Mouse (Mus musculus) liver, adult 2 months (tissue): Measurements from ENCODE around the gene Cdh22. TPM values are rescaled to one million over a fixed set of nuclear protein-coding genes. Genes with fewer than 3 reads are reported as not detected.

Experiments used
- DNase-seq: peaks from one replicate; pipeline ENCODE4 v3.0.0-alpha.2; 2011; ENCODE audit warnings: low read depth, low spot score; ENCODE audit errors: extremely low read depth
- H3K27ac ChIP-seq: fragments of 200-500 bp; replicated peaks from 2 replicates; pipeline ENCODE4 v1.5.1; 2012; ENCODE audit warnings: low read depth, mild to moderate bottlenecking, control low read depth, inconsistent platforms, low read length; ENCODE audit not compliant: insufficient read depth
- H3K27me3 ChIP-seq: fragments of 200-500 bp; 2 replicates; pipeline ENCODE4 v1.6.1; 2012; ENCODE audit warnings: mild to moderate bottlenecking, moderate library complexity, low read length, inconsistent platforms; ENCODE audit not compliant: control insufficient read depth, insufficient read depth
- H3K36me3 ChIP-seq: fragments of 200-500 bp; 2 replicates; pipeline ENCODE4 v1.6.1; 2012; ENCODE audit warnings: low read length, inconsistent platforms; ENCODE audit not compliant: control insufficient read depth, insufficient read depth
- H3K4me1 ChIP-seq: fragments of 200-500 bp; 2 replicates; pipeline ENCODE4 v1.6.1; 2011; ENCODE audit warnings: low read length; ENCODE audit not compliant: control insufficient read depth, insufficient read depth
- H3K4me3 ChIP-seq: fragments of 200-500 bp; 2 replicates; pipeline ENCODE4 v1.5.1; 2011; ENCODE audit warnings: low read depth, mild to moderate bottlenecking, control low read depth, low read length, moderate library complexity; ENCODE audit not compliant: insufficient read depth
- H3K79me2 ChIP-seq: fragments of 200-500 bp; 2 replicates; pipeline ENCODE4 v1.6.1; 2012; ENCODE audit warnings: inconsistent platforms, mild to moderate bottlenecking, low read length, moderate library complexity; ENCODE audit not compliant: control insufficient read depth, insufficient read depth
- H3K9ac ChIP-seq: fragments of 200-500 bp; 2 replicates; pipeline ENCODE4 v1.6.1; 2012; ENCODE audit warnings: low read depth, mild to moderate bottlenecking, control low read depth, inconsistent platforms, low read length
- CTCF ChIP-seq: fragments of 200-500 bp; IDR thresholded peaks from 2 replicates; pipeline ENCODE4 v1.5.1; 2011; ENCODE audit warnings: low read depth, low read length, control low read depth
- POLR2A ChIP-seq: fragments of 200-500 bp; IDR thresholded peaks from 2 replicates; pipeline ENCODE4 v1.6.1; 2011; ENCODE audit warnings: low read length, control low read depth; ENCODE audit not compliant: insufficient read depth; ENCODE audit errors: extremely low read depth
- WGBS: fragments of 180-500 bp; shearing (Covaris S2); methylation state at CpG from one replicate; pipeline ENCODE4 v1.1.7; 2018; 5-methylcytosine and 5-hydroxymethylcytosine counted together
- polyA plus RNA-seq: library from polyadenylated mRNA; depleted of rRNA; stranded (reverse); fragments of >200 nt; gene quantifications from 2 replicates; pipeline ENCODE4 v1.2.3, GENCODE M21; 2012
- total RNA-seq: library from RNA; depleted of rRNA; stranded (reverse); fragments of >200 nt; gene quantifications from 2 replicates; pipeline ENCODE4 v1.2.3, GENCODE M21; 2014

Cdh22 gene
- total and polyA plus RNA-seq, 2 experiments, result not detected

GRCm38 (mm10) chr2:165187648-165188380 lies 46.8 kb downstream of the Cdh22 start:
- H3K36me3 ChIP-seq, result no peaks in the 10 kb centered on the region
- no peaks in the 10 kb centered on the region for H3K79me2 ChIP-seq
- no peaks in the 10 kb centered on the region for H3K4me1 ChIP-seq
- WGBS, result 71% methylated on average over 9 of the region's 9 CpGs
- H3K4me3 ChIP-seq, result no peak overlapping the region
- no peak overlapping the region for H3K27ac ChIP-seq
- H3K9ac ChIP-seq, result no peak overlapping the region
- TF ChIP-seq CTCF (no peak), POLR2A (no peak)
- DNase-seq, result no peak
- H3K27me3 ChIP-seq, result no peaks in the 10 kb centered on the region

- H3K27me3 ChIP-seq, result no peaks in the 10 kb centered on the region
- 34% methylated on average over 9 of the region's 9 CpGs for WGBS
- H3K9ac ChIP-seq, result no peak overlapping the region
- H3K4me1 ChIP-seq, result no peaks in the 10 kb centered on the region
- TF ChIP-seq POLR2A (no peak), CTCF (no peak)
- no peaks in the 10 kb centered on the region for H3K36me3 ChIP-seq
- no peaks in the 10 kb centered on the region for H3K79me2 ChIP-seq
- no peak overlapping the region for H3K4me3 ChIP-seq
- DNase-seq, result no peak
- no peak overlapping the region for H3K27ac ChIP-seq
Observed at GRCm38 (mm10) chr2:165184015-165184633, 50.5 kb downstream of the Cdh22 start.

- no peaks in the 10 kb centered on the region for H3K4me1 ChIP-seq
- DNase-seq, result no peak
- no peak overlapping the region for H3K4me3 ChIP-seq
- no peaks in the 10 kb centered on the region for H3K27me3 ChIP-seq
- H3K79me2 ChIP-seq, result no peaks in the 10 kb centered on the region
- no peak overlapping the region for H3K9ac ChIP-seq
- TF ChIP-seq CTCF (no peak), POLR2A (no peak)
- no peak overlapping the region for H3K27ac ChIP-seq
- H3K36me3 ChIP-seq, result no peaks in the 10 kb centered on the region
- 68% methylated on average over 11 of the region's 11 CpGs for WGBS
Observed at GRCm38 (mm10) chr2:165182085-165182976, 52.3 kb downstream of the Cdh22 start.

DNA sequence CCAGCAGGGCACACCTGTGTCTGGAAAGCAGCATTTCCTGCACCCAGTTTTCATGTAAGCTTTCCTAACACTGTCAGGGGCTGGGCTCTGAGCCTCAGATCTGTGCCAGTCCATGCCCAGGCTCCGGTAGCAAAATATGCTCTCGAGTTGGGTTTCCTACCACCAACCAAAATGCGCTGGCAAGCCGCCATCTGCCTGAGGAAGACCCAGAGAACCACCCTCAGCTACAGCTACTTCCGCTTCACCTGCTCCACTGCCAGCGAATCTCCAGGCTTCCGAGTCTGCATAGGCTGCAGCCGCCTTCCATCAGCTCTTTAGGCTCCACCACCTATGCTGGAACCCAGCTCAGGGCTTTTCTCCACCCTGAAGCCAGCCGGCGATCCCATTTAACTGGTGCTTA lies 55.4 kb downstream of the Cdh22 start:
- Histone ChIP-seq H3K27me3 (no peaks in the 10 kb centered on the region), H3K79me2 (no peaks in the 10 kb centered on the region), H3K27ac (no peak overlapping the region), H3K9ac (no peak overlapping the region), H3K4me1 (no peaks in the 10 kb centered on the region), H3K4me3 (no peak overlapping the region), H3K36me3 (no peaks in the 10 kb centered on the region)
- WGBS, result 52% methylated on average over 10 of the region's 10 CpGs
- TF ChIP-seq POLR2A, result no peak
- DNase-seq, result no peak

DNA sequence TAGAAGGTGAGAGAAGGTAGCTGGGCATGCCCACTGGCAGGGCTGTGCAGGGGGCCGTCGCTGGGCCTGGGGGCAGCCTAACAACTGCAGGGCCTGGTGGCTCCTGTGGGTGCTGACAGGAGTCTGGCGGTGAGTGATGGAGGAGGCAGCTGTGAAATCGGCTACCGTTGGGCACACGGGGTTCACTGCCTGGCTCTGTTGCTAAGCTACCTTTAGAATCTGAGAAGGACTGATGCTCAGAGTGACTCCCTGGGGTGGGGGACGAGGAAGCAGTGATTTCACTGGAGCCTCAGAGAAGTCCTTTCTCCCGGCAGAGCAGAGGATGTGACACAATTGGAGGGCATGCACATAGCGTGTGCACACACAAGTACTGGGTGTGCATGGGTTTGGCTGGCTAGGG lies 57.7 kb downstream of the Cdh22 start:
- Histone ChIP-seq H3K27ac (no peak overlapping the region), H3K27me3 (no peaks in the 10 kb centered on the region), H3K36me3 (no peaks in the 10 kb centered on the region), H3K9ac (no peak overlapping the region), H3K79me2 (no peaks in the 10 kb centered on the region), H3K4me1 (no peaks in the 10 kb centered on the region), H3K4me3 (no peak overlapping the region)
- no peak for DNase-seq
- WGBS, result 37% methylated on average over 9 of the region's 9 CpGs
- TF ChIP-seq POLR2A (no peak), CTCF (no peak)
